Mouse (Mus musculus) thymus, postnatal 0 days (tissue): Measurements from ENCODE around the gene Vmn1r22. TPM values are rescaled to one million over a fixed set of nuclear protein-coding genes. Genes with fewer than 3 reads are reported as not detected.
"Not testable (repeated sequence)": the region's sequence is repeated elsewhere in the genome, so short reads cannot be mapped to it uniquely, and the experiment has no call there.

Source experiments
- DNase-seq: peaks from one replicate; pipeline ENCODE4 v3.0.0-alpha.2; 2015; ENCODE audit warnings: low spot score
- polyA plus RNA-seq: library from polyadenylated mRNA; unstranded; fragments of >200 nt; fragmentation: Nextera tagmentation; extraction: Ambion mirVana; gene quantifications from 2 replicates; pipeline ENCODE4 v1.2.1, GENCODE M21; 2015

The Vmn1r22 gene
- polyA plus RNA-seq, result not detected in 2 replicates

- DNase-seq, result no peak
These were observed at the start of gene Vmn1r22 for GRCm38 (mm10) chr6:57907928-57908327. TSS of gene Vmn1r22 (minus strand) at chr6:57908028.

- DNase-seq, result no peak
These were observed 18.9 kb upstream of the Vmn1r22 start, which contains the start of gene Vmn1r23 for GRCm38 (mm10) chr6:57926738-57927137. TSS of gene Vmn1r23 (minus strand) at chr6:57926838.

- peak; percentile 28 for DNase-seq
These were observed 48.5 kb downstream of the Vmn1r22 start for GRCm38 (mm10) chr6:57859043-57860042.

GRCm38 (mm10) chr6:57851177-57851576, 56.7 kb downstream of the Vmn1r22 start:
- not testable (repeated sequence) for DNase-seq

GRCm38 (mm10) chr6:57850286-57850685, 57.5 kb downstream of the Vmn1r22 start, which contains the start of gene Vmn1r21:
TSS of gene Vmn1r21 (minus strand) at chr6:57850343.
- no peak for DNase-seq

Other genes starting within 250 kb of the Vmn1r22 start
- 7.4 and 8.3 TPM in 2 replicates for gene Pyurf, start 215.9 kb downstream of the Vmn1r22 start, polyA plus RNA-seq
- gene Lancl2, start 205.5 kb downstream of the Vmn1r22 start, polyA plus RNA-seq, result 14.0 and 14.5 TPM in 2 replicates
- 24.9 and 25.0 TPM in 2 replicates for gene Vopp1, start 82.9 kb downstream of the Vmn1r22 start, polyA plus RNA-seq
- not detected in 2 replicates for gene Vmn1r21, start 57.7 kb downstream of the Vmn1r22 start, polyA plus RNA-seq
- not detected in 2 replicates for gene Vmn1r23, start 18.8 kb upstream of the Vmn1r22 start, polyA plus RNA-seq
- not detected in 2 replicates for gene Vmn1r24, start 53.5 kb upstream of the Vmn1r22 start, polyA plus RNA-seq
- not detected in 2 replicates for gene Vmn1r25, start 72.8 kb upstream of the Vmn1r22 start, polyA plus RNA-seq
- gene Vmn1r26, start 107.1 kb upstream of the Vmn1r22 start, polyA plus RNA-seq, result not detected in 2 replicates